Mouse (Mus musculus) CD8-positive naive resting alpha-beta T cell, adult 2 months (primary cell): ENCODE results near the gene Ccdc8.
"Not testable (repeated sequence)": the region's sequence is repeated elsewhere in the genome, so short reads cannot be mapped to it uniquely, and the experiment has no call there.

Experiments used
- DNase-seq, 2 experiments: peaks; one replicate each; pipeline ENCODE4 v3.0.0; 2022; ENCODE audit warnings: low read depth in 2 of 2, low spot score in 2 of 2

Gene Ccdc8

DNA sequence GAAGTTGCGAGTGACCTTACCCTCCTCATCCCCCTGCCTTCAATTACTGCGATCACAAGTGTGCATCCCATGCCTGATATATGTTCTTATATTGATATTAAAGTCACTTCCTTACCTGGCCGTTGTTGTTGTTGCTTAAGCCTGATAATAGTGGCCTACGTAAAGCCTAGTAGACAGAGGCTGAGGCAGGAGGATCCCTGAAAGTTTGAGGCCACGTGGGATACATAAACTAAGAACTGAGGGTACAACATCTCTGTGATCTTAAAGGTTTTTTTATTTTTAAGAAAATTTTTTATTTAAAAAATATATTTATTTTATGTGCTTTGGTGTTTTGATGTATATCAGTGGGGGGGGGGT, at the start of gene Ccdc8:
TSS of gene Ccdc8 (plus strand) at position 258 of the 357 bp plus-strand sequence.
- no peak for DNase-seq

DNA sequence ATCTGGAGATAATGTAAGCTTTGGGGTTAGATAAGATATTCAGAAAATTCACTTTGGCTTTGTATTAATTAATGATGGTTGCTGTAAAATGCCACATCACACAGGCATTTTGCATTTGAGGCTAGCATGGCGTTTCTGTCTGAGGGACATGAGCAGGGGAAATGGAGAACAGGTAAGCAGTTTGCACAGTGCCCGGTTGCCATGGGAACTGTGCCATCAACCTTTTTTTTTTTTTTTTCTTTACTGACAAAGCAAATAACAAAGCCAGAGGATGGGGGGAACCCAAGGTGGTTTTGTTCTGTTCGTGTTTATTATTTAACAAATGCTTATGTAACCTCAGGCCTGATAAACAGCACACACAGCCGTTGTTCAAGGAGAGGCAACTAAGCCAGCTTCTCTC, 49.6 kb upstream of the Ccdc8 start:
- DNase-seq, result no peak

DNA sequence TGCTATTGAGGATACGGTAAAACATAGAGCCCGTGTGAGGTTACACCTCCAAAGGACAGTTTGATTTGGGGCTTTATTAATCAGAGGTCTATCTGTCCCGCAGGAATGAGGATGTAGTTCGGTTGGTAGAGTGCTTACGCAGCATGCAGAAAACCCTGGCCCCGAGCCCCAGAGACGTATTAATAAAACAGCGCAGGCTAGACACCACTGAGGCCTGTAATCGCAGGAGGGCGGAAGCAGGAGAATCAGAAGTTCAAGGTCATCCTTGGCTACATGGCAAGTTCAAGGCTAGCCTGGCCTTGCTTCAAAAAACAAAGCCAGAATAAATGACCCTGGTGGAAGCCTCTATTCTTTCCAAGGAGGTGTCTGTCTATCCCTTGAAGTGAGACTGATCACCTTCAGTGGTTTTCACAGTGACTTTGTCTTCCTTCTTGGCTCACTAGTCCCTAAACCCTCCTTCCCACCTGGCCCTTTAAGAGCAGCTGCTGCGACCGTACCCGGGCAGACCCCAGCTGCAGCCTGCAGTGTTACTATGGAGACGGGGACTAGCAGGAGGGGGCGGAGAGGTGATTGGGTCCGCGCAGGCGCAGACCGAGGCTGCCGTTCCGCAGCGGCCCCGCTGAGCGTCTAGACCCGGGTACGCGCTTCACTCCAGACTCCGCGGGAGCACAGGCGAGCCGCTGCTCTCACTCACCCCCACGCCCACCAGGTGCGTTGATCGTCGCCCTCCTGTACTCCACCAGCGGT, 48.3 kb upstream of the Ccdc8 start, which contains the start of gene Pnmal2:
TSS of gene Pnmal2 (plus strand) at position 622 of the 747 bp plus-strand sequence.
- DNase-seq, result peak in 1 of 2 experiments; percentile 46

DNA sequence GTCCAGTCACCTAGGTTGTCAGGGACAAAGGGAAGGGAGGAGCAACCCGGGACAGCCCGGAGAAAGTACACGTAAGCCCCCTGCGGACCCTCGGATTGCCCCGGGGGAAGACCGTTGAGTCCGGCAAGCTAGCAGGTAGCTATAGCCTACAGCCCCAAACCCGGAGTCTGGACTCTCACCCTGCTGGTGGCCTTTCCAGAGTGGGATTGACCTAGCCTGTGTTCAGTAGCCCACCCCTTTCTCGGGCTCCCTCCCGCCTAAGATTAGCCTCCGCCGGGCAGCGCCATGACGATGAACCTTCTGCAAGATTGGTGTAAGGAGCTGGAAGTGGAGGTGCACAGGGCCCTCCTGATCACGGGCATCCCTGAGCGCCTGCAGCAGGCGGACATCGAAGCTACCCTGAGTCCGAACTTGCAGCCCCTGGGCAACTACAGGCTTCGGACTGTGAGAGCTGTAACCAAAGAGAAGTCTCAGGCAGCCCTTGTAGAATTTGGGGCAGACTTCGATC, 47.6 kb upstream of the Ccdc8 start:
- DNase-seq, result no peak

DNA sequence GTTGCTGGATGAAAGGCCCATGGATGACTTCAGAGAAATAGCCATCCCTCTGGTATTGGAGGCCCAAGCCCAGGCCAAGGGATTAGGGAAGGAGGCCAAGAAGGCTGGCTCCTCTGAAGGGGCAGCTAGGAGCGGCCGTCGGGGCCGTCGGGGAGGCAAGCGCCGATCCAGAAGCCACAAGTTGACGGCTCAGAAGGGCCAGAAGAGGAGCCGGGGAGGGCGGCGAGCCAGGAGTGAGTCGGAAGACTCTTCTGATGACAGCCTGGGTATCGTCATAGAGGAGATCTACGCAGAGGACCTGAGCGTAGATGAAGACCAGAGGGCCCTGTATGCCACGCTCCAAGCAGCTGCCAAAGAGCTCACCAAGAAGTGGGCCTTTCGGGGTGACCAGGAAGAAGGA, 47.1 kb upstream of the Ccdc8 start:
- no peak for DNase-seq

DNA sequence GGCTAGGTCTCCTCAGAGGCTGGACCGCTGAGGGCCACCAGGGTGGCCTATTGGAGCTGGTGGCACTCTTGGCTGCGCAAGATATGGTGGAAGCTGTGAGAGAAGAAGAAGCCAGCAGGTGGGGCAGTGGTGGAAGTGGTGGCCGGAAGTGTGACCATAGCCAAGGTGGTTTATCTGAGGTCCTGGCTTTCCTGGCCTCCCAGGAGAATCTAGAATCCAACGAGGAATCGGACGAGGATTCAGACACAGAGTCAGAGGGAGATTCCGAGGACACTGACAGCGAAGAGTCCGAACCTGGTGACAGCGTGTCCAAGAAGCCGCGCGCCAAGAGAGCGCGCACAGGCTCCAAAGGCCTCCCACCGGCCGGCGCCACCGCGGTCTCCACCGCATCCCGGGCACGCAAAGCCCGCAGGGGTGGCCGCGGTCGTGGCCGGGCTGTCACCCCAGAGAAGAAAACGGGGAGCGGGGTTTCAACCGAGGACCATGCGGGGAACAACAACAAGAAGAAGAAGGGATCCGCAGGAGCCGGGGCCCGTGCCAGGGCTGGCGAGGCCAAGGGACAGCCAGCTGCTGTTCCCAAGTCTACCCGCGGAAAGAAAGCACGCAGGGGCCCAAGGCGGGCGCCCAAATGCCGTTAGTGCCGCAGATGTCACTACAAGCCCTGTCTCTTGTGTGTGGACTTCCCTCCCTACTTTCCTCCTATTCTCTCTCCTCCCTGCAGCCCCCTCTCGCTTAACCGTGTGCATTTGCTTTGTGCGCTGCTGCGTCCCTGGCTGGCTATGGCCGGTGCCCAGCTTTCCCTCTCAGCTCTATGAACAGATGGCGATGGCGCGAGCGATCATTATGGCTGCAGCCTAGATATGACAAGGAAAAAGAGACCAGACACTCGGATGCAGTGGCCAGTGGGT, 45.8 kb upstream of the Ccdc8 start:
- DNase-seq, result no peak

DNA sequence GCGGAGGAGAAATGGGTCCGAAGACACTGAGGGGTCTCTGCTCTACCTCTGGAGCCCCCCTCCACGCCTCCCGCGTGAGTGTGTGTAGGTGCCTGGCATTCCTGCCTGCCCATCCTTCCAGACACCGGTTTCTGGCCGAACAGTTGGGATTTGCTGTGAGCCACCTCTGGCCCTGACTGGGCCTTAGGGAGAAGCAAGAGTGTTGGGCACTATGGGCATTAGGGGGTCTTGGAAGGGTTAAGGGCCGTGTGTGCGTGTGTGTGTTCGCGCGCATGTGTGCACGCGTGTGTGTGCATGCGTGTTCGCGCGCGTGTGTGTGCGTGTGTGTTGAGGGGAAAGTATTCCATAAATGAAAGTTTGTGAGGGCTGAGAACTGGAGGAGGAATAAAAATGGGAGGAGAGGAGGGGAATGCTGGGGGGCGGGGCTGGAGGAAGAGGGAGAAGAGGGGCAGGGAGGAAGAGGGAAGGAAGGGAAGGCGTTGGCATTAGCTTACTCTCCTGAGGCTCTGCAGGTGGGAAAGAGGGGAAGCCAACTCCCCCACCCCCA, 45.1 kb upstream of the Ccdc8 start:
- DNase-seq, result no peak

DNA sequence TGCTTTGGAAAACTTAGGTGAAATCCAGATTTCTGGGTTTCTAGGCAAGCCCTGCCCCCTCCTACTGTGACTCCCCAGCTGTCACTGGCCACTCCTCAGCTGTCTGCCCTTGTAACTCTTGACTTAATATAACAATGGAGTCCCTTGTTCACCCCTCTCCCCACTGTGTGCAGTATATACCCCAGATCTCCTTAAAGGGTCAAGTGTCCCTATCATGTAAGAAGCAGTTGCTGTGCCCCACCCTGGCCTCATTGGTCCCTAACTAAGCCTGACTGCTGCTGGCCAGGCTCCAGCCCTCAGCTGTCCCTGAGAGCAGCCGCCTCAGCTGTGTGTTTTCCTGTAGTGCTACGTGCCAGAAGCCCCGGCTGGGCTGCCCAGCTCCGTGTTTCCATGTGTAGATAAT, 44.5 kb upstream of the Ccdc8 start:
- no peak for DNase-seq

DNA sequence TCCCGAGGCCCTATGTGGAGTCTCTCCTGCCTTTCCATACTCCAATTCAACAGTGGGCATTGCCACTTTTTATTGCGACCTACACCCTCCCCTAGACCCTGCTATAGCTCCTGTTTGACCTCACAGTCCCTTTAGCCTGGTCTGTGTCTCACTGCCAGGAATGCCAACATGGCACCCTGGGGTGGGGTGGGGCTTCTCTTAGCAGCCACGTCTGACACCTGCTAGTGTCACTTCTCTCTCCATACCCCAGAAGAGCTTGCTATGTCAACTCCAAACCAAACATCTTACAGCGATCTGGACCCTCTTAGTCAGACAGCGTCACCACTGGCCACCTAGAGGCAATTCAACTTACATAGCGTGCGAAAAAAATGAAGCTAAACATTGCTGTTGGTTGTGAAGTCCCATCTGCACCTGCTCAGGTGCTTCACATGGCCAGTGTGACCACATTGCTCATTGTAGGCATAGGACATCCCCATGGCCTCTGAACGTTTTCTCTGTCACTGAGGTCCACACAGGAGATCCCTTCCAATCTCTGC, 43.5 kb upstream of the Ccdc8 start:
- DNase-seq, result no peak

DNA sequence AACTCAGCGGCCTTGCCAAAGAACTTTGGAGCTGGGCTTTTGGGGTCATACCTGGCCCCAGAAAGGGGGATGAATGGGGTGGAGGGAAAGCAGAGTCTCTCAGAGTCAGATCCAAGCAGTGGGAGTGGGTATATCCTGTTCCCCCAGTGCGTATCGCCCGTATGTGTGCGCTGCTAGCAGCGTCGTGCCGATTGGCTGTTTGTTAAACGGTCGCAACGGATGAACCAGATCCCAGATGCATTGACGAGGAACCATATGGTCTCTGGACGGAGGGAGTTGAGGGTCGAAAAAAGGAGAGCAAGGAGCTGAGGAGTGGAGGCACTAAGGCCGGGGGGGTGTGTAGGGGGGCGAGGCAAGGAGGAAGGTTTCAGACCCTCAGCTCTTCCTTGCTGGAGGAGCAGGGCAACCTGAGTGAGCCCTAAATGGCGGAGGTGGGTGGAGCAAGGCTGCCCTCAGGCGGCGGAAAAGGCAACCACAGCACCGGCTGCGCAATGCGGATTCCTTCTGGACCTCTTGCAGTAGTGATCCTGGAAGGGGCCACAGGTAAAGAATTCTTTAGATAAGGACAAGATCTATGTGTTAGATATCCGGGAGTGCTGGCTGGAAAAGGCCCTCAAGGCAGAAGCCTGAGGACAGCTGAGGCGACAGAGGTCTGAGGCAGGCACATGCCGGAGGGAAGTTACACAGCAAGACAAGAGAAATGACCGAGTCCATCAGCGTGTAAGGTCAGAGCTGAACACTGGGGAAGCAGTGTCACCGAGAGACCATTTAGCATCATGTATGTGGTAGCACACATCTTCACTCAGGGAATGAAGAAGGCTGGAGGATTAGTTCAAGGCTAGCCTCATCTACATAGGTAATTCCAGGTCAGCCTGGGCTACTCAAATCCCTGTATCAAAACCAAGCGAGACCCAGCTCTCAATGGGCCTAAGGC, 42.3 kb upstream of the Ccdc8 start:
- peak; percentile 53 to 58 for DNase-seq

DNA sequence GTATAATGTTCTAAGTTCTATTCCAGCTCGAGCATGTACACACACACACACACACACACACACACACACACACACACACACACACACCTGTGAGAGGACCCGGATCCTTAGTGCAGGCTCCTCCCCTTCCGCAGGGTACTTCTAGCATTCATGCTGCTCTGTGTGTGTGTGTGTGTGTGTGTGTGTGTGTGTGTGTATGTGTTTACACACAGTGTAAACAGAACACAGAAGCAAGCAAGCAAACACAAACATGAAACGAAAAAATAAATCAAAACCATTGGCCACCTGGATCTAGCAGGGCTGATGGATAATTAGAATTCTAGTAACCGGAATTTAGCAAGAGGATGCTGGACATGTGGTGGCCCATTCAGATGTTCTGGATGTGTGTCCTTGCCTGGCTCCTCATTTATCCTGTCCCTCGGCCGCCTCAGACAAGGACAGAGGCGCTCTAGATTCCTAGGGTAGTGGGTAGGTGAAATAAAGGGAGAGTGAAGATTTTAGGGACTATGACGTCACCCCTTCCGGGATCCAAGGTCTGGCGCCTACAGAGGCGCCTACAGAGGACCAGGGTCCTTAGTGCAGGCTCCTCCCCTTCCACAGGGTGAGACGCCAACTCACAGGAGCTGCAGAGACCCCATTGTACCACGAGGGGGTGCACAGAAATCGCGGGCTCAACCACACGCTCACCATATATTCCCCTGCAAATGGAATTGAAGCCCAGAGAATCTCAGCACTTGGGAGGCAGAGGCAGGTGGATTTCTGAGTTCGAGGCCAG, 41.5 kb upstream of the Ccdc8 start:
- DNase-seq, result peak; percentile 73 to 81

DNA sequence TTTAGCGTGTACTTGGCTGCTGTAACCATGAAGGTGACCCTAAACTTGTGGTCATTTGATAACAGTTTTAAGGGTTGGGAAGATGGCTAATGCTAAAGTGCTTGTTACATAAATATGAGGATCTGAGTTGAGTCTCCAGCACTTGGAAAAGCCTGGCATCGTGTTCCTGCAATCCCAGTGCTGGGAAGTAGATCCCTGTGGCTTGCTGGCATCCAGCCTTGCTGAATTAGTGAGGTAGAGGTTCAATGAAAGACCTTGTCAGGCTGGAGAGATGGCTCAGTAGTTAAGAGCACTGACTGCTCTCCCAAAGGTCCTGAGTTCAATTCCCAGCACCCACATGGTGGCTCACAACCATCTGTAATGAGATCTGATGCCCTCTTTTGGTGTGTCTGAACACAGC, 38.7 kb upstream of the Ccdc8 start:
- not testable (repeated sequence) for DNase-seq

DNA sequence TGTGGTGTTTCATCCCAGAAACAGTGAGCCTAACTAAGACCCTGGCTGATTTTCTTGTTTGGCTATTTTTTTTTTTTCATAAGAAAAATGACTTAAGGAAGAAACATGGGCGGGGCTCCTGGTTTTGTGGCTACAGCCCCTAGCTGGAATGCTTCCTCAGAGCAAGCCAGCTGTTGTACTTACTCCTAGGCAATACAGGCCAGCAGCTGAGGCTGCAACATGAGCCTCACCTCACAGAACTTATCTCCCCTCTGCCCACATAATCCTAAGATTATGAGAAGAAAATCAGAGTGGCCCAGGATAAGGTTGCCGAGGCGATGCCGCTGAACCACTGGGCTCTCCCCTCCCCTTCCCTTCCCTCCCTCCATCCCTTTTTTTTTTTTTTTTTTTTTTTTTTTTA, 36.8 kb upstream of the Ccdc8 start:
- DNase-seq, result no peak

DNA sequence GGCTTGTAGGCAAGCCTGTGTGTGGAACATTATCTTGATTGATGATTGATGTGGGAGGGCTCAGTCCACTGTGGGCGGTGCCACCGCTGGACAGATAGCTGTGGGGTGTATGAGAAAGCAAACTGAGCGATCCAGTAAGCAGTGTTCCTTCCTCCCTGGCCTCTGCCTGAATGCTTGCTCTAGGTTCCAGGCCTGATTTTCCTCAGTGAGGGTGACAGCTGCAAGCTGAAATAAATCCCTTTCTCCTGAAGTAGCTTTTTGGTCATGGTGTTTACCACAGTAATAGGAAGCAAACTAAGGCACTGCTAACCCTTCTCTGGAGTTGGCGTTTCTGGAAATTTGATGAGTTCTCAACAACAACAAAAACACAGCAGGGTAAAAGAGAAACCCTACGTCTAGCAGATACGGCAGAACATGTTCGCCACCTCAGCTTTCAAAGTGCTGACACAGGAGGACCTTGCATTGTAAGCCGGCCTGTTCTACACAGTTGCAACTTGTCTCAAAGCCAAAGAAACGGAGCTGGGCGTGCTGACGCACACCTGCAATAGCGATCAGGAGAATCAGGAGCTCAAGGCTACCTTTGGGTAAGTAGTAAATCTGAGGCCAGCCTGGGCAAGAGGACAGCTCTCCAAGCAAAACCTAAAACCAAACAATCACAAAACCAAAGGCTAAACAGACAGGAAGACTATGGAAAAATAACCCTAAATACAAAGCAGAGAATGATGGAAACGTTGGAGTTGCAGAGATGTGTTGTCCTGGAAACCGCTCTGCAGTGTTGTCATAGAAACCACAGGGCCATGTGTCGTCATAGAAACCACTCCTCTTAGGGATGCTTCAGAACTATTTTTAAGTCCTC, 35.9 kb upstream of the Ccdc8 start:
- no peak for DNase-seq

DNA sequence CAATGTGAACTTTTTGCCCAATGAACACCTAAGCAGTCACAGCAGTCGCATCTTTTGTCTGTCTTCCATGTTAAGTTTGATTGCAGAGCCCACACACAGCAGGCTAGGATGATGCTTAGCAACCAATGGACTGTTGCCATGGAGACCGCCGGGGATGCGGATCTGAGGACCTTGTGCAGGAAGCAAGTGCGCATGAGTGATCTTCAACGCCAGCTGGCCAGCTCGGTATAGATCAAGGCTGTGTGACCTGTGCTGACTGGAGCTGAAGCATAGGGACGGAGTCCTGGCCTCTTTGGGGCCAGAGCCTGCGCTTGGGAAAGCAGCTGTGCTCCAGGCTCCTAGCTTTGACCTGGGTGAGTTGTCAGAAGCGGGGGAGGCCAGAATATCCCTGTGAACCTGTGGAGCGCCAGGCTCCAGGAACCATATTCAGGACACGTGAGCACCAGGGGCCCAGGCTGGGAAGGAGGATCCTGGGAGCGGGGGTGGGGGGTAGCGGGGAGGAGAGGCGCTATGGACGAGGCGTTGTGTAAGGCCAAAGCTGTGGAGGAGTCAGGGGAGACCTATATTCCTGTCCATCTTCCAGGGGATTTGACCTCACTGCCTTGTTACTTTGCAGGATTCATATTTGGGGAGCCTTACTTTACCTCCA, 32.8 kb upstream of the Ccdc8 start, which contains the start of gene Pnmal1:
TSS of gene Pnmal1 (plus strand) at position 141 of the 649 bp plus-strand sequence.
- no peak for DNase-seq

DNA sequence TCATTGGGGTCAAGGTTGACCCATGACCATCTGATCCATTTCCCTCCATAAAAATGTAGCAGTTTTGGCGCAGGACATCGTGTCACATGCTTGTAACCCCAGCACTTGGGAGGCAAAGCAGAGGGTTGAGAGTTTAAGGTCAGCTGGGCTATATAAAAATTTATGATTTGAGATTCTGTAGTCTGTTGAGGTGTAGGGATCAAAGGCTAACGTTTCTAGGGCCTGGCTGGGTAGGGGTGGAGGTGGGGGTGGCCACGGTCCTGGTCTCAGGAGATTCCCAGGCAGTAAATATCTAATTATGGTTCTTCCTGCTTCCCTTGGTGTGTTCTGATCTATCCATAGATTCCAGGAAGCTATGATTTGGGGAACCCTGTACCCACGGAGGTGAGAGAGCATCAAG, 30.8 kb upstream of the Ccdc8 start:
- no peak for DNase-seq

DNA sequence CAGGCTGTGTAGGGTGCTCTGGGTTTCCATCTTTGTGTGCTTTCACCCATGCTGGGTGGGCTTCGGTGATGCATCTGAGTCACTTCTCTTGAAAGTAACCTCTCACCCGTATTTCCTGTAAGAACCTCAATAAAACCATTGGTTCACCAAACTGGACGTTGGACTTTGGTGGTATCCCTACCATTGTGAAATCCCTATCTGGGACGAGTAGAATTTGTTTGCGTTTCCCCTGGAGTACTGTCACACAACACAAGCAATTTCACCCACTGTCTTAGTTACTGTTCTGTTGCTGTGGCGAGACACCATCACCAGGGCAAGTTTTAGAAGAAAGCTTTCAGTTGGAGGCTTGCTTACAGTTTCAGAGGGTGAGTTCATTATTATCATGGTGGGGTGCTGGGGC, 24.1 kb upstream of the Ccdc8 start:
- DNase-seq, result no peak

DNA sequence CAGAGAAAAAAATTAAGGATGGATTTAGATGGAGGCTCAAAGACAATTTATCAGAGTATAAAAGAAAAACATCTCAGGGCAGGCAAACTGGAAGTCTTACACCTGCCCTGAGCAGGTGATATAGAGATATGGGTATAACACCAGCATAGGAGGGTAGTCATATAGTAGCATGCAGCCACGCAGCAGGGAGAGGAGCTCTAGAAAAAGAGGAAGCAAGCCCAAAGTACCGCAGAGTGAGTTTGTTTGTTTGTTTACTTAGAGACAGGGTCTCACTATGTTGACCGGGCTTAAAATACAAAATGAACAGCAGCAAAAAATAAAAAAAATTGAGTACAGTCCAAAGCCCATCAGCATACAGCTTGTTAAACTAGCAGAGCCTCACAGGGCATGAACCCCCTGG, 21.3 kb upstream of the Ccdc8 start:
- no peak for DNase-seq
